Mouse (Mus musculus) lung, postnatal 0 days (tissue): ENCODE results near the gene Nbea.

ENCODE experiments used
- CTCF ChIP-seq: IDR thresholded peaks from 2 replicates; pipeline ENCODE4 v1.5.1; 2016; ENCODE audit warnings: antibody characterized with exemption, mild to moderate bottlenecking
- EP300 ChIP-seq: IDR thresholded peaks from 2 replicates; pipeline ENCODE4 v1.6.1; 2016; ENCODE audit warnings: antibody characterized with exemption, mild to moderate bottlenecking, control low read depth

GRCm38 (mm10) chr3:55786835-55787486 is 396.5 kb downstream of the Nbea start:
- TF ChIP-seq CTCF (no peak), EP300 (no peak)
